Mouse (Mus musculus): ENCODE results near the gene Fryl.

Fryl gene

DNA sequence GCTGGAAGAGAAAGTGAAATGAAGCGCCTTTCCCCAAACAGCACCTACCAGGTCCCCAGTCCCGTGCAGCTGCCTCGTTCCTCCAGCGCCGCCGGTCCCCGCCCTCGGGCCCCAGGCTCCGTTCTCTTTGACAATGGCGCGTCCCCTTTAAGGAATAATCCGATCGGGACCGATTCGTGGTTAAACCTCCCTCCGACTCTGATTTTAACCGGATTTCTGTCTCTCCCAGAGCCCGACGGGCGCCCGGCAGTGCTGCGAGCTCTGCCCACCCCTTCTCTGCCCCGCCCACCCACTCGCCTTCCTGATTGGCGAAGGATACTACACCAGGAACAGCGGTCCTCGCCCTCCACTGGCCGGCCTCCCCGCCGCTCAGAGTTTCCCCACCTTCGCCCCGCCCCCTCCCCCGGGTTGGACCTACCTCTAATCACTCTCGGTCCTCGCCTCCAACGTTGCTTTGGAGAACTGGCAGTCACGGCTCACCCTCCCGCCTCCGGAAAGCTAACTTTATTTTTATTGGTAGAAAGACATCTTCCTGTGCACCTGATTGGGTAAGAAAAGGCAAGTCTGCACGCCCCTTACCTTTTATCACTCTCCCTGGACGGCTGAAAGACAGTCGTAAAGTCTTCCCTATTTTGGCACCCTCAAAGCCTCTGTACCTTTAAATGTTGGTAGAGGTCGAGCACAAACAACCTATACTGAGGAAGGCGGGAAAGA is at the start of gene Fryl:
Gene Fryl, minus strand, starts transcription at position 268 of the 714 bp plus-strand sequence.
- DNase-seq (ENCODE audit: low read depth): peak; percentile 97

DNA sequence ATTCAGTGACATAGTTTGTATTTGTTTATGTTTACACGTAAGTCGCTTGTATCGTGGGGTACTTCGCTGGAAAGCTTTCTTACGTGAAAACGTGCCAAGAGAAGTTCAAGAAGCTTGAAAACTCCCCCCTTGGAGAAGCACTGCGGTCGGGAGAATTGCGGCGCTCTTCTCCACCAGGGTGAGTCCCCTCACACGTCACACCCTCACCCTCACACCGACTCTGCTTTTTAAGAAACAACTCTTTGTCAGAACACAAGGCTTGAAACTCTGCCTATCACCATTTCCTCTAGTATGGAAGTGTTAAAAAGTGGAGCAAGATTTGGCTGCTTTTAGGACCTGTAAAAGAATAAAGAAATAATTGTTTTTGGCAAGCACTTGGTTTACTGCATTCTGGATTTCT is 48.1 kb upstream of the Fryl start:
- DNase-seq (ENCODE audit: low read depth): no peak

DNA sequence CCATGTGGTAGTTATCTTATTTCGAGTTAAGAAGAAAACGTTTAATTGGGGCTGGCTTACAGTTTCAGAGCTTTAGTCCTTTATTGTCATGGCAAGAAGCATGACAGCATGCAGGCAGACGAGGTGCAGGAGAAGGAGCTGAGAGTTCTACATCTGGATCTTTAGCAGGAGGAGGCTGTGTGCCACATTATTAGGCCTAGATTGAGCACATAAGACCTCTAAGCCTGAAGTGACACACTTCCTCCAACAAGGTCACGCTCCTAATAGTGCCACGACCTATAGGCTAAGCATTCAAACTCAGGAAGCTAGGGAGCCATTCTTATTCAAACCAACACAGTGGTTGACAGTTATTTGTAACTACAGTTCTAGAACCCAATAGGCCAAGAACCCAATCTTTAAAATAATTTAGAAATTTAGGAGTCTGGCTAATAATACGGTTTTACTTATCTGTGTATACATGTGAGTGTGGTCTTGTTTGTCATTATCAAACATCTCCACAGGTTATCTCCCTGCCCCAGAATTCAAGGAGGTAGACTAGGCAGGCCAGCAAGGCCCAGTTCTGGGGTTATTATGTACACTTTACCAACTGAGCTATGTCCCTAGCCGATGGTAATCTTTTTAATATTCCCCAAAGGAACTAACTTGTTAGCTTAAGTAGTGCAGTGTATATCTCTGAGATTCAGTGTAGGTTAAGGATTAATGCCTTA is 45.3 kb upstream of the Fryl start:
- DNase-seq (ENCODE audit: low read depth): no peak

DNA sequence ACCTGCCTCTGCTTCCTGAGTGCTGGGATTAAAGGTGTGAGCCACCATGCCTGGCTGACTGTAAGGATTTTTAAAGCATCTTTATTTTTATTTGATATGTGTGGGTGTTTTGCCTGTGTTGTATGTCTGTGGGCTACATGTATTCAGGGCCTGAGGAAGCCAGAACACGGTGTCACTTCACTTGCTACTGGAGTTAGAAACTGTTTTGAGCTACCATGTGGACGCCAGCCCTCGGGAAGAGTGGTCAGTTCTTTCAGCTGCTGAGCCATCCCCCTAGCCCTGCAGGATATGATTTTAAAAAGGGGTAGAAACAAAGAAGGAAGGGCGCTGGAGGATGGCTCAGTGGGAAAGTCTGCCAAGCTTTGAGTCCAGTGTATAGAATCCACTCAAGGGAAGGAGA is 39.5 kb upstream of the Fryl start:
- DNase-seq (ENCODE audit: low read depth): no peak

DNA sequence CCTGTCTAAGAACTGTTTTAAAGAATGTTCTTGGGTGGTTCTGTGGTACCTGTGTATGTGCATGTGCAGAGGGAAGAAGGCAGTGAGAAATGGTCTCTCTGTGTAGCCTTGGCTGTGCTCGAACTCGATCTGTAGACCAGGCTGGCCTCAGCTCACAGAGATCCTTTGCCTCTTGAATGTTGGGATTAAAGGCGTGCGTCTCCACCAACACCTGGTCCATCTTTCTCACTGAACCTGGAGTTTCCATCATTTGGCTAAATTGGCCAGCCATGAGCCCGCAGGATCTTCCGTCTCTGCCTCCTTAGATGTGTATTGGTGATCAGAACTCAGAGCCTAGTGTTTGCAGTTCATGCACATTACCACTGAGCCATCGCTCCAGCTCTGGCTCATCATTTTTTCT is 38.6 kb upstream of the Fryl start:
- DNase-seq (ENCODE audit: low read depth): no peak

DNA sequence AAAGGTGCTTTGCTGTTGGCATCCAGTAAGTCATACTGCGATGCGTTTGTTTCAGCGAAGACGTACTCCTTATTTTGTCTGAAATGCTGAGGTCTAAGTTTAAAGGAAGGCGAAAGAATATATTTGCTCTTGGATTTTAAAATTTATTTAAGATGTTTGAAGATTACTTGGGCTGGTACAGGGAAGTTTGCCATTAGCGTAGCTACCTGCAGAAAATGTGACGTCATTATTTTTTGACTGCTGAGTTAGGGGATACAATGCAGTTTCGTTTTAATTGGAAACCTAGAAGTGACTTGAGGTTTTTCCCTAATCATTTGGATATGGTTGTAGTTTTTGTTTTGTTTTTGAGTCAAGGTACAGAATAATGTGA is 37.0 kb upstream of the Fryl start:
- DNase-seq (ENCODE audit: low read depth): peak; percentile 51

DNA sequence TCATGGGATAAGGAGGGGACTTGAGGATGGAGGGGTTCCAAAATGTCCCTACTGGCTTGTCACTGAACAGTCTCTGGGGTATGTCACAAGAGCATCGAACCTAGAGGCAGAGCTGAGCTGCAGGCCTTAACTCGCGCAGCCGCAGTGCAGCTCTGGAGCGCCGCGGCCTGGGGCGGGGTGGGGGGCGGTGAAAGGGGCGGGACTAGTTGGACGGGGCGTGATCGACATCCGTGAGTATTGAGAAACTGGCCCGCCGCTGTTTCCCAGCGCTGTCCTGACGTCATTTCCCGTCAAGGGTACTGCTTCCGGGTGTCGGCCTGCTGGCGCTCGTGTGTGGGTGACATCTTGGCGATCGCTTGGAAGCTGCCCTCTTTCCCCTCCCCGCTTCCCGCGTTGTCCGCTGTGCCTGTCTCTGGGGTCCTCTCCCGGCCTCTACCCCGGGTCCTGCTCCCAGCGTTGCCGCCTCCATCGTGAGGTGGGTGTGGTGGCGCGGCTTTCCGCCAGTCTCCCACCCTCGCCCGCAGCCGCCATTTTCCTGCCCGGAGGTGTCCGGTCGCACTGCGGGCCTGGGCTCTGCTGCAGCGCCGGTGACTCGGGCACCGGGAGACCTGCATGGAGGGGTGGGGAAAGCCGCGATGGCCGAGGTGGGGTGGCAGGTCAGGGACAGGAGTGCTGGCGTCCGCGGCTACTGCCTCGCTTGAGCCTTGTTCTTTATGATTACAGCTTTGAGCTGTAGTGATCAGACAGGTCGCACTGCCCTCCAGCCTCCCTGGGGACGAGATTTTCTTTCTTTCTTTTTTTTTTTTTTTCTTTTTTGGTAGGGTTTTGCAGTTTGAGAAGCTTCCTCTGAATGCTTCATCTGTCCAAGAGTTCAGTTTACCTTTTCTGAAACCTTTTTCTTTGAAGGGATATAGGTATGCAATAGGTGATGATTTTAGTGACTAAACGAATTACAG is 36.4 kb upstream of the Fryl start, which contains the start of gene Ociad1:
Gene Ociad1, plus strand, starts transcription at position 283 of the 956 bp plus-strand sequence.
- DNase-seq (ENCODE audit: low read depth): peak; percentile 97

DNA sequence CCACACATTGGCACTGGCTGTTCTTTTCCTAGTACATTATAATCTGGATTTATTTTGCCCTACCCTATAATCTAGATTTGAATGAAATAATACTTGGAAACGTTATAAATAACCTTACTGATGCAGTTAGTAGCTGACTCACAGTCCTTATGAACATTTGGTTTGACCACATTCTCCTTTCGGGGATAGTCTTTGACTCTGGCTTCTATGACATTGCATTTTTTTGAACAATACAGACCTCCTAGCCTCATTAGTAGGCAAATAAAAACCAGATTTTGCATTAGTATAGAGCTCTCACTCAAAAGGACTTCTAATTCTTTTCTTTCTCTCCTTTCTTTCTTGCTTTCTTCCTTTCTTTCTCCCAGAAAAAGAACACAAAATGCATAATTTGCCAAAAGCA is 33.5 kb upstream of the Fryl start:
- DNase-seq (ENCODE audit: low read depth): no peak

DNA sequence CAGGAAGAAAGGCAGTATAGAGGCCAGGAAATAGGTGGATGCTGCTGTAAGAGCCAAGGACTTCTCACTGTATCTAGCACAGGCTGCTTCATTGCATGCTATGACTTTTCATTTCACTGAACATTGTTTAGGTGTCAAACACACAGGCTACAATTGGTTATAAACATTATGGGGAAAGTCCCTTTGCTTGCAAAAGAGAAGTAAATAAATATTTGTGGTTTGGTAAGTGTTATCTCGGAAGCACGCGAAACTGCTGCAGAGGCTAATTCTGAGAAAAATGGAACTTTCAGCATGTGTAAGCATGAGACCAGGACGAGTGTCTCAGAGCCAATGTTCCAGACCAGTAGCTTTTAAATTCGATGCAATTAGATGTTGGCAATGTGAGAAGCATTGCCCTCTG is 30.2 kb upstream of the Fryl start:
- peak; percentile 19 for DNase-seq (ENCODE audit: low read depth)

DNA sequence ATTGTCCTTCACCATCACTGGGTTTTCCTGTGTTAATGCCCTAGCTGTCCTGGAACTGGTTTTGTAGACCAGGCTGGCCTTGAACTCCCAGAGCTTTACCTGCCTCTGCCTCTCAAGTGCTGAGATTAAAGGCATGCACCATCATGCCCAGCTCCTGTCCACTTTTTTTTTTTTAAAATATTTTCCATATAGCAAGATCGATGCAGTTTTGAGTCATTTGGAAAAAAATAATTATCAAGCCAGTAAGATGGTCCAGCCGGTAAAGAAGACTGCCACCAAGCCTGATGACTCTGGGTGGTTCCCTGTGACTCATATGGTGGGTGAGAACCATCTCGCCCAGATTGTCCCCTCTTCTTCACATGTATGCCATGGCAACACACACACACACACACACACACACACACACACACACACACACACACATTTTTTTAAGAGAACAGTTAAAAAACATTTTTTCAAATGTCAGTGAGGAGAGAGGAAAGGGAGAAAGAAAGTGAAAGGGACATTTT is 29.1 kb upstream of the Fryl start:
- no peak for DNase-seq (ENCODE audit: low read depth)

DNA sequence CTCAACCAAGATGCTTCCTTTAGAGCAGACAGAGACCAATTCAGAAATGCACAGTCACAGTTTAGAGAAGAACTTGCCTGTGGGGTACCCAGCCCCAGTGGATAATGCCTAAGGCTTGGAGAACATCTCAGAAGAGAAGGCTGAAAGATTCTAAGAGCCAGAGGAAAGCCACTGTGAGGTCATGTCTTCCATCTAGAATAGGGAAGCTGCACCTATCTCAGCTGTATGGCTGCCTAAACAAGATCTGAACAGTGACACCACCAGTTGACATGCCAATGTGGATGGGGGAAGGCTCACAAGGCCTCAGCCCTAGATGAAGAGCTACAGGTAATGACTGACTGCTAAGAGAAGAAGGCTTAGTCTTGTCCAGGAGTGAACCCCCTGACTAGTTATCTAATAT is 27.6 kb upstream of the Fryl start:
- no peak for DNase-seq (ENCODE audit: low read depth)

DNA sequence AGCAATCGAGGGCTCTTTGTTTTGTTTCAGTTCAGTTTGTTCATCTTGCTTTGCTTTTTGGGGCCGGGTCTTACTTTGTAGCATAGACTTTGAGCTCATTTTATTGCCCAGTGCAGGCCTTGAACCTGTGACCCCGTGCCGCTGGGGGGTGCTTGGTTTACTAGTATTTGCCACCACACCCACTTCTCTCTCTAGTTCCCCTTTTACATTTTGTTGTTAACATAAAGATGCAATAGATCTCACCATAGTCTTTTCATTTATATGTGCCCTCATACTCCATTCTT is 24.1 kb upstream of the Fryl start:
- no peak for DNase-seq (ENCODE audit: low read depth)

DNA sequence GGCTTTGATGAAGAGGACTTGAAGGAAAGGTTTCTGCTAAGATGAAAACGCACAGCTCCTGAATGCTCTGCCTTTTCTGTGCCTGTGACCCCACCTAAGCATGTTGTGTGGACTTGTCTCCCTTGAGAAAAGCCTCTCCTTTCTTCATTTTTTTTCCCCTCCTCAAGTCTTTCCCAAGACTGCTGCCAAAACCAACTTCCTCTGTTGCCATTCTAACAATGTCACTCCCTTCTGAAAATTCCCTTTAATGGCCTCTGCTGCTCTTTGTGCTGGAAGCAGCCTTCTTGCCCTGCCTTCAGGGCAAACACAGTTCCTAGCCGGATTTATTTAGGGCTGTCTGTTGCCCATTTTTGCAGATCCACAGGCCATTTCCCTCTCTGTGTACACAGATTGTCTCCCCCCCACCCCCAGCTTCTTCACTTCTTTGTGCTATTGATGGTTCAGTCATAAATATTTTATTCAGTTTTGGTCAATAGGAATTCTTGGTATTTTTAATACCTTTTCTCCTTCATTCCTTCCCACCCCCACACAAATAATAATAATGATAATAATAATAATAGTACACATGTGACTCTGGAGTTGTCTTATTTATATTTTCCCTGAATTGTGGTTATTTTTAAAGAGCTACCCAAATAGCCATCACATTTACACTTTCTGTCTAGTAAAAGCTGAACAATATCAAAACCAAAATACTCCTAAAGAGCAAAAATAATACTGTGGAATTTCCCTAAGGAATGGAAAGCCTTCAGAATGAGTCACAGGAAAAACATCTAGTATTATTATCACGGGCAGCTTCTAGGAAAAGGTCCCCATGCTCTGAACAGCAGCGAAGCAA is 23.5 kb upstream of the Fryl start:
- DNase-seq (ENCODE audit: low read depth): no peak

DNA sequence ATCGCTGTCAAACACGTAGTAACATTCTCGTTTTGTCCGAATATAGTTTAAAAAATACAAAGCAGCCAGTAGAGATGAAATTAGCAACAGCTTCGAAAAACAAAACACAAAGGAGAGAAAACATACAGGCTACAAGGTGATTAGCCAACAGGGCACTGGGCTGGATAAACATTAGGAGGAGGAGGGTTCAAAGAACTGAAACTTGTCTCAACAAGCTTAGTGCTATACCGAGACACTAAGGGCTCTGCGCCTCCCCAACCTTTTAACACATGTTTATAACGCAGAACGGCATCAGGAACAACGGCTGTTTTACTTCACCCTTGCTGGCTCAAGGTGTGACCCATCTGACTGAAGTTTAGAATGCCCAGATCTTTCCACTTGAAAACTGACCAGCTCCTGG is 22.8 kb upstream of the Fryl start:
- DNase-seq (ENCODE audit: low read depth): no peak

DNA sequence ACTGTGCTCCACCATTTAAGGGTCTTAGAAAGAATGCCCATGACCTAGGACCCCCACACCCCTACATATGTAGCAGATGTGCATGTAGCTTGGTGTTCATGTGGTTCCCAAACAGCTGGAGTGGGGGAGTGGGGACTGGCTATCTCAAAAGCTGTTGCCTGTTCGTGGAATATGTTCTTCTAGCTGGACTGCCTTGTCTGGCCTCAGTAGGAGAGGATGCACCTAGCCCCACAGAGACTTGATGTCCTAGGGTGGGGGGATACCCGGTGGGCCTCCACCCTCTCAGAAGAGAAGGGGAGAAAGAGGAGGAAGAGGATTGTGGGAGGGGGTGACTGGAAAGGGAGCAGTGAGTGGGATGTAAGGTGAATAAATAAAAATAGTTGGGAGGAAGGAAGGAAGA is 18.5 kb upstream of the Fryl start:
- no peak for DNase-seq (ENCODE audit: low read depth)

DNA sequence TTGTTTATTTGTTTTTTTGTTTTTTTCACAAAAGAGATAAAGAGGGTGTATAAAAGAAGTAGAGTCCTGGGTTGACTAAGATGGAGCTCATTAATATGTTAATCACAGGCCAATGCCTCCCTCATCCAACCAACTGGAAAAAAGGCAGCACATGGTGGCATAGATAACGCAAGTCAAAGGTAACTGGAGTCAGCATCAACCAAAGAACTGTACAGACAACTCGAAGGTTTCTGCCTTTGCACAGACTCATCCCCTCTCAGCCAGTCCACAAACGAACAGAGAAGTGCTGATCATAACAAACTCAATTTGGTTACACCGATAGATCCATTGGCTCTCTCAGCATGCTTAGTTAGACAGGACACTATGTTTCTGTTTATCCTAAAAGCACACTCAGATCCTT is 16.8 kb upstream of the Fryl start:
- no peak for DNase-seq (ENCODE audit: low read depth)

DNA sequence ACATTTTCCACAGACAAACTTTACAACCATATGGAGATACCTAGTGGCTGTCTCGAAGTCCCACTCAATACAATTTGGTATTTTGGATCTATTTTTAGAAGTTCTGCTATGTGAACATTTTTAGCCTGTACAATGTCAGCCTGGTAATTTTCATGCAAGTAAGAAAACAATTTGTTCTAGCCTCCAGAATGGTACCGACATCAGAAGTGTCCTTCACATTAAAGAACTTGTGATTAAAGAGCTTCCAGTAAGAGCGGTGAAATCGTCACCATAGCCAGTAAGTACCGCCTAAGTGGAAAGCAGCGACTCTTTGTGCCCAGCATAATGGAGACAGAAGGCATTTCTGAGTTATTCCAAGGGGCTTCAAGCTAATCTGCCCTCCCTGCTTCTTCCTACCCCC is 14.2 kb upstream of the Fryl start:
- DNase-seq (ENCODE audit: low read depth): no peak

DNA sequence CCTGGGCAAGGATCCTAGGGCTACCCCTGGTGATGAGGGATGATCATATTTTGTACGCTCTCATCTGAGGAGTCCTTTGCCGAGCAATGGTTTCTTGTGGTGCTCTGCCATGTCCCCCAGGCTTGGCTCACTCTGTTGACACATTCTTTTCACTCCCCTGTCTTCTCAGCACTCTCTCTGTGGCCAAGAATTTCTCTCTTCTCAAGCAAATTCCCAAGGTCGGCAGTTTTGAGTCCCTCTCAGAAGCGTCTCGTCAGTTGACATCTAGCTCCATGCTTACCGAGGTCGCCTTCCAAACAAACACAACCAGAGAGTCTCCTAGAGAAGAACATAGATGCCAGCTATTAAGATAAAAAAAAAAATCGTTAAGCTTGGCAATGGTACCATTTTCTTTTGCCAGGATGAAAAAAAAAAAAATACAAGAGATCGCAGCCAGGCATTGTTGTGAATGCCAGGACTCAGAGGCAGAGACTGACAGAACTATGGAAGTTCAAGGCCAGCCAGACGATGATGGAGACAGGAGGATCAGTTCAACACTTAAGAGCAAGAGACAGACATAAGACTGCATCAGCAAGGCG is 12.3 kb upstream of the Fryl start:
- DNase-seq (ENCODE audit: low read depth): no peak

DNA sequence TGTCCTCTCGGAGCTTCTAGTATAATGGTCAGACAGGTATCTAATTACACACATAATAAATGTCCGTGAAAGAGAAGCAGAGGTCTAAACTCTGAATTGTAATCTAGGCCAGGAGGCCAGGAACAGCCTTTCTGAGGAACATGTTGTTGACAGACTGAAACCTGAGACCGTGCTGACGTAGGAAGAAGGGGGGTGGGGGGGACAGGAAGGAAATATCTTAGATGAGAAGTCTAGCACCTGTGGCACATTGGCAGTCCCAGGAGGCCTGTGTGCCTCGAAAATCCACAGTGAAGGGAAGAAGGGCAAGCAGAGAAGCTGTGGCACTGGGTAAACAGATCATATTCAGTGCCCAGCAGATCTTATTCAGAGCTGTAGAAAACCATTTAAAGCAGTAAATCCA is 9.0 kb upstream of the Fryl start:
- peak; percentile 90 for DNase-seq (ENCODE audit: low read depth)

DNA sequence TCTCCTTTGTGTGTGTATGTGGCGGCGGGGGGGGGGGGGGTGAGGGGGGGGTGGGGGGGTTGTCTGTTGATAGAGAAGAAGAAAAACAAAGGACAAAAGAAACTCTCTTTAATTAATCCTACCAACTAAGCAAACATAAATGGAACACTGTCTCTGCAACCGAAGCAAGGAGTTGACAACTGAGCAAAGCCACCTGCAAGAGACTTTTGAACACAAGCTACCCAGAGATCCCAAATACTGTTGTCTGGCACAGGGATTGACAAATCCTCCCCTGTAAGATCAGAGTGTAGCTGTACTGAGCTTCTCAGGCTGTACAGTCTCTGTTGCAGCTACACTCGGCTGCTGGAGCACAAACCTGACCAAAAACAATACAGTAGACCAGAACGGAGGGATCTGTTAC is 7.7 kb upstream of the Fryl start:
- no peak for DNase-seq (ENCODE audit: low read depth)

DNA sequence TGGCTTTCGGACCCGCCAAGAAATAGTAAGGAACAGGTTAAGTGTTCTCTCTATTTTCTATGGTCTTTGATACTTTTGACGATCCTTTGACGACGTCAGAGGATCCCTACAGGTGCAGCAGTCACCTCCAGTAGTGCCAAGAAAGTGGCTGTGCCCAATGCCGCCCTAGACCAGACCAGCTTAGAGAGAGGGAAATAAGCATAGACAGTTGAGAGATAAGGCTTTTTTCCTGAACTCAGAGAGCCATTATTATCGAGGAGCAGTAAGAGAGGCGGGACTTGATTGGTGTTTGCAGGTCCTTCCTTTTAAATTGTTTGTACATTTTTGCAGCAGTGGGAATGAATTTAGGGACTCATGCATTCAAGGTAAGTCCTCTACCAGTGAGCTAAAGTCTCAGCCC is 1.3 kb upstream of the Fryl start:
- no peak for DNase-seq (ENCODE audit: low read depth)

DNA sequence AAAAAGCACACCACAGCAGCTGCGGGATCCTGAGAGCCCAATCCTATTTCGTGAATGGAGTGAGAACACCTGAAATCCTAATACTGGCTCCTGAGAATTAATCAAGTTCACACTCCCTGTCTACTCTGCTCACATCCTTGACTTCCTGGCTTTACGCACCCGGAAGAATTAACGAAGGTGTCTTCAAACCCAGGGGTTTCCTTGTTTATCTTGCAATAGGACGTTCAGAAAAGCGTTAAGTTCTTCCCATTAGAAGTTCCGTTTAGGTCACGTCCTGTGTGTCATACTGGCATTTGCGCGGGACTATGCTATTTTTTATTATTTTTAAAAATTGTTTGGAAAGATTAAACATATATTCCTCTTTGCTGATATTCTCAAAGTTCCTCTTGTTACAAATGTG is 677 bp upstream of the Fryl start:
- no peak for DNase-seq (ENCODE audit: low read depth)

All from naive thymus-derived CD4-positive, alpha-beta T cell, adult 2 months (primary cell).